Comparison of ENCODE assay signal across 19 mouse cellular contexts in genomic region chr1:157756977-157757376, GRCm38 (mm10).
DNase-seq lines count a peak whose midpoint lies in the region; ATAC-seq lines count a peak whose summit lies in the region.
"Had no signal": no experiment of that assay in that cellular context is flagged by ENCODE, and none has a peak within 500 bp of the region (broad histone marks: within the 10 kb centered on the region; RNA-seq: fewer than 3 reads in every experiment).

No protein-coding gene starts in this region.

- H3K27me3 ChIP-seq in neural tube, embryonic 13.5 days = no peaks in the 10 kb centered on the region
- no peaks in the 10 kb centered on the region; the same call in 1 of the 2 replicates for H3K27me3 ChIP-seq in neural tube, embryonic 15.5 days (replicated peaks)
- H3K27me3 ChIP-seq in forebrain, embryonic 13.5 days = no peaks in the 10 kb centered on the region
- H3K27me3 ChIP-seq in kidney, embryonic 16.5 days (ENCODE audit: insufficient read depth, low read length) = no peaks in the 10 kb centered on the region
- H3K27me3 ChIP-seq: CH12.LX; embryonic facial prominence, embryonic 13.5 days; heart, embryonic 13.5 days; hindbrain, embryonic 15.5 days had no signal

- no peak overlapping the region for H3K9ac ChIP-seq in neural tube, embryonic 13.5 days
- H3K9ac ChIP-seq in neural tube, embryonic 15.5 days (replicated peaks) = no peak overlapping the region
- no peak overlapping the region for H3K9ac ChIP-seq in forebrain, embryonic 13.5 days
- no peak overlapping the region for H3K9ac ChIP-seq in kidney, embryonic 16.5 days (replicated peaks; ENCODE audit: low read length)
- H3K9ac ChIP-seq: embryonic facial prominence, embryonic 13.5 days; heart, embryonic 13.5 days; hindbrain, embryonic 15.5 days had no signal

- 0 out of 2 replicates have a peak overlapping the region, but pooled peaks have one; percentile 33 for H3K27ac ChIP-seq in neural tube, embryonic 13.5 days (replicated peaks)
- no peak overlapping the region for H3K27ac ChIP-seq in neural tube, embryonic 15.5 days (replicated peaks)
- peak overlapping the region; percentile 15; the same call in 1 of the 2 replicates for H3K27ac ChIP-seq in forebrain, embryonic 13.5 days
- H3K27ac ChIP-seq in kidney, embryonic 16.5 days (ENCODE audit: low read length) = no peak overlapping the region
- H3K27ac ChIP-seq: embryonic facial prominence, embryonic 13.5 days; gastrocnemius, adult 2 months; heart, embryonic 13.5 days; hindbrain, embryonic 15.5 days had no signal

- H3K36me3 ChIP-seq in neural tube, embryonic 13.5 days = no peaks in the 10 kb centered on the region
- no peaks in the 10 kb centered on the region for H3K36me3 ChIP-seq in neural tube, embryonic 15.5 days
- no peaks in the 10 kb centered on the region for H3K36me3 ChIP-seq in forebrain, embryonic 13.5 days (ENCODE audit: poor library complexity, severe bottlenecking)
- no peaks in the 10 kb centered on the region for H3K36me3 ChIP-seq in kidney, embryonic 16.5 days (ENCODE audit: insufficient read depth, low read length)
- H3K36me3 ChIP-seq: embryonic facial prominence, embryonic 13.5 days; heart, embryonic 13.5 days; hindbrain, embryonic 15.5 days had no signal

- DNase-seq in forelimb bud, embryonic 11.5 days (ENCODE audit: low read depth, low spot score) = peak; percentile 51
- DNase-seq in layer of hippocampus, postnatal 14 days (ENCODE audit: low spot score in 2 of 2) = no peak
- no peak for DNase-seq in left cerebral cortex, postnatal 10 days (ENCODE audit: extremely low spot score in 1 of 2, low spot score in 2 of 2)
- DNase-seq: adrenal gland, adult 2 months; adrenal gland, postnatal 25 days; cerebellum, adult 2 months; cerebellum, postnatal 10 days; gastrocnemius, adult 2 months; gastrocnemius, postnatal 25 days; heart, postnatal 36 days had no signal

- H3K4me1 ChIP-seq in neural tube, embryonic 13.5 days (replicated peaks) = peaks cover 7% of the 10 kb centered on the region
- H3K4me1 ChIP-seq in neural tube, embryonic 15.5 days = peaks cover 3% of the 10 kb centered on the region; the same call in 1 of the 2 replicates
- H3K4me1 ChIP-seq in forebrain, embryonic 13.5 days = peaks cover 20% of the 10 kb centered on the region
- no peaks in the 10 kb centered on the region for H3K4me1 ChIP-seq in kidney, embryonic 16.5 days (ENCODE audit: insufficient read depth, low read length)
- H3K4me1 ChIP-seq: embryonic facial prominence, embryonic 13.5 days; heart, embryonic 13.5 days had no signal

- 51% methylated on average over 3 of the region's 3 CpGs for WGBS in neural tube, embryonic 13.5 days
- WGBS in neural tube, embryonic 15.5 days = 47% methylated on average over 3 of the region's 3 CpGs
- WGBS in forebrain, embryonic 13.5 days = 34% methylated on average over 3 of the region's 3 CpGs
- 80% methylated on average over 3 of the region's 3 CpGs for WGBS in kidney, embryonic 16.5 days

- H3K4me2 ChIP-seq in neural tube, embryonic 13.5 days = no peak overlapping the region
- no peak overlapping the region for H3K4me2 ChIP-seq in neural tube, embryonic 15.5 days
- no peak overlapping the region for H3K4me2 ChIP-seq in forebrain, embryonic 13.5 days
- H3K4me2 ChIP-seq in kidney, embryonic 16.5 days (replicated peaks; ENCODE audit: low read depth, low read length) = no peak overlapping the region
- H3K4me2 ChIP-seq: embryonic facial prominence, embryonic 13.5 days; heart, embryonic 13.5 days; hindbrain, embryonic 15.5 days had no signal

- no peak overlapping the region for H3K4me3 ChIP-seq in neural tube, embryonic 13.5 days
- no peak overlapping the region for H3K4me3 ChIP-seq in neural tube, embryonic 15.5 days (replicated peaks)
- H3K4me3 ChIP-seq in forebrain, embryonic 13.5 days = no peak overlapping the region
- H3K4me3 ChIP-seq in kidney, embryonic 16.5 days (ENCODE audit: low read length) = no peak overlapping the region
- H3K4me3 ChIP-seq: embryonic facial prominence, embryonic 13.5 days; gastrocnemius, adult 2 months; heart, embryonic 13.5 days; hindbrain, embryonic 15.5 days had no signal

- ATAC-seq in neural tube, embryonic 13.5 days (ENCODE audit: low read depth) = peak; percentile 59; the same call in 1 of the 2 replicates
- no peak for ATAC-seq in neural tube, embryonic 15.5 days (ENCODE audit: low FRiP score)
- ATAC-seq in forebrain, embryonic 13.5 days = no peak; the same call in 1 of the 2 replicates
- no peak for ATAC-seq in kidney, embryonic 16.5 days (ENCODE audit: low FRiP score, low TSS enrichment)
- ATAC-seq: intestine, postnatal 0 days had no signal

- no peaks in the 10 kb centered on the region for H3K9me3 ChIP-seq in neural tube, embryonic 13.5 days
- no peaks in the 10 kb centered on the region for H3K9me3 ChIP-seq in neural tube, embryonic 15.5 days (replicated peaks)
- no peaks in the 10 kb centered on the region for H3K9me3 ChIP-seq in forebrain, embryonic 13.5 days (replicated peaks)
- H3K9me3 ChIP-seq in kidney, embryonic 16.5 days (ENCODE audit: low read length) = no peaks in the 10 kb centered on the region
- H3K9me3 ChIP-seq: embryonic facial prominence, embryonic 13.5 days; heart, embryonic 13.5 days; hindbrain, embryonic 15.5 days had no signal

- intact Hi-C loops in left cerebral cortex, postnatal 10 days (cut with DNase I) = no loop called here

Comparison
In these comparisons a context has a peak if more than half of its experiments do, and no peak if none do; other contexts are left out.
1. H3K27ac ChIP-seq: peak in neural tube, embryonic 13.5 days (single experiment) and forebrain, embryonic 13.5 days (single experiment); none in neural tube, embryonic 15.5 days (single experiment) and kidney, embryonic 16.5 days (single experiment).